Mouse (Mus musculus) naive thymus-derived CD4-positive, alpha-beta T cell, adult 2 months (primary cell): ENCODE measurements around the gene Lmo4.

Experiments used
- DNase-seq: peaks from one replicate; pipeline ENCODE4 v3.0.0-alpha.2; 2011; ENCODE audit warnings: low read depth

The Lmo4 gene

DNA sequence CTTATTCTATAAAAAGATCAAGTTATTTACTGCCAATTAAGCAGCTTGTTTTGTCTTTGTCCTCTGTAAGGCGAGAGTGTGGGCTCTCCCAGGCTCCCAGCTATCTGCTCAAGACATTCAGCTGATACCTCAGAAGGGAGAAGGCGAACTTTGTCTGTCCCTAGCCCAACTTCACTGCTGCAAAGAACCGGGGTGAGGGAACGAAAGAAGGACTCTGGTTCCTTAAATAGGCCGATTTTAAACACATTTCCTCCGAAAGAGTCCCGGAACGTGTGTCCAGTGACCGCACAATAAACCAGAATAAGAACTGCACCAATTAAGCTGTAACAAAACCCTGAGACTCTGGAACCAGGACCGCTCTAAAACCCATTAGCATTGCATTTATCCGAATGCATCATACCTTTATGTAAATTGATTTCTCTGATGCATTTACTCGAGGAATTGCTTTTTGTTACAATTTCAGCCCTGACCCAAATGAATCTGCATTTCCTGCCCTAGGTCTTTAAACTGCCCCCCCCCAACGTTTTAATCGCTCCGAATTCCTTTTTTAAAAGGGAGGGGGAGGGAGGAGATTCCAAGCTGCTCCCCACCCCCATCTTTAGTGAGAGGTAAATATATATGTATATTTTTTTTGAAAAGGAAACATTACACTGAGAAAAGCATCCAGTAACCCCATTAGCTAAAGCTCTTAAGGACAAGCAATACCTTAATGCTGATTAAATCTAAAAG is 1.6 kb downstream of the Lmo4 start:
- peak; percentile 39 for DNase-seq

- DNase-seq: peak; percentile 50
Measured at GRCm38 (mm10) chr3:144202574-144203258, 2.3 kb downstream of the Lmo4 start.

- DNase-seq: peak; percentile 74
Measured at GRCm38 (mm10) chr3:144201794-144202573, 3.0 kb downstream of the Lmo4 start.

DNA sequence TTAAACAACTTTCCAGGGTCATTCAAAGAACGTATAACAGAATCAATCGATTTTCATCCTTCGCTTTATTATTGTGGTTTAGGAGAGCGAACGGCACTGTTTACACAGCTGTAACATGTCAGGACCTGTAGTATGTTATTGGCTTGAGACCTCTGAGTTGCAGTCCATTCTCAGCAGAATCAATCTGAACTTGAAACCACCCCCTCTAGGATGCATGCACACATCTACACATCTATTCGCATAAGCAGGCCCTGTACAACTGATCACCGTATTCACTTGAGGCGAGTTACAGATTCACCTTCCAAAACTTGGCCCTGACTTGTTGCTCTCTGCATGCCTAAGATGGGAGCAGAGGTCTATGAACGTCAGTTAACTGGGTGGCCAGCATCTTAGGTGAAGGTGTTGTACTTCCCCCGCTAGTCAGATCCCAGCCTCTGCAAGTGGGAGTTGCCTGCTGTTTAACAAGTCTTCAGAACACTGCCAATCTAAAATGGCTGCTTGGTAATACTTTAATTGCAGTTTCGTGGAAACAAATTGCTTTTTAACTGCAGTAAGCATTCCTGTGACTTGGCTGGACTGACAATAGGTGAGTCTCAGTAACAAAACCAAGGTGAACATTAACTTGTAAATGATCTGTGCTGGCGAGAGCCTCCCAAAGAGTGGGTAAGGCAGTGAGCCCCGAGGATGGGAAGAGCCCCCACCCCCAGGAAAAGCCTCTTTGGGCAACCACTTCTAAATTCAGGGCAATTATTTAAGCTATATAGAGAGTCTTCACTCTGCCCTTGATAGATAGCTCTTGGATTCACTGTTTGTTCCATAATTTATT is 19.5 kb downstream of the Lmo4 start:
- DNase-seq: no peak

- DNase-seq: no peak
Measured at GRCm38 (mm10) chr3:144184918-144185317, 20.1 kb downstream of the Lmo4 start.

GRCm38 (mm10) chr3:144182229-144182628 is 22.8 kb downstream of the Lmo4 start:
- peak; percentile 15 for DNase-seq

DNA sequence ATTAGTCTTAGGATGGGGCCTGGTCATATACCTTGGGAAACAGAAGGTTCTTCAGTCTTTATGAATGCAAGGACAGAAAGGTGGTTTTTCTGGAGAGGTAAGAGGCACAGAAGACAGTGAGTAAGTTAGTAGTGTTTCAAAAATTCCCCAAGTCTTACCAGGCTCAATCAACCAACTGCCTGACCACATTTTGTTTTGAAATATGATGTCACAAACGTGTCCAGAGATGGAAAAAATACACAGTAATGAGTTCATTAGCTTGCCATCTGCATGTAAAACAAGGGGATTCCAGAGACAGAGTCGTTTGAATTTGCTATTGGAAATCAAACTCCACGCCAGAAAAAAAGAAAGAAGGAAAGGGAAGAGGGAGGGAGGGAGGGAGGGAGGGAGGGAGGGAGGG is 26.1 kb downstream of the Lmo4 start:
- no peak for DNase-seq

DNA sequence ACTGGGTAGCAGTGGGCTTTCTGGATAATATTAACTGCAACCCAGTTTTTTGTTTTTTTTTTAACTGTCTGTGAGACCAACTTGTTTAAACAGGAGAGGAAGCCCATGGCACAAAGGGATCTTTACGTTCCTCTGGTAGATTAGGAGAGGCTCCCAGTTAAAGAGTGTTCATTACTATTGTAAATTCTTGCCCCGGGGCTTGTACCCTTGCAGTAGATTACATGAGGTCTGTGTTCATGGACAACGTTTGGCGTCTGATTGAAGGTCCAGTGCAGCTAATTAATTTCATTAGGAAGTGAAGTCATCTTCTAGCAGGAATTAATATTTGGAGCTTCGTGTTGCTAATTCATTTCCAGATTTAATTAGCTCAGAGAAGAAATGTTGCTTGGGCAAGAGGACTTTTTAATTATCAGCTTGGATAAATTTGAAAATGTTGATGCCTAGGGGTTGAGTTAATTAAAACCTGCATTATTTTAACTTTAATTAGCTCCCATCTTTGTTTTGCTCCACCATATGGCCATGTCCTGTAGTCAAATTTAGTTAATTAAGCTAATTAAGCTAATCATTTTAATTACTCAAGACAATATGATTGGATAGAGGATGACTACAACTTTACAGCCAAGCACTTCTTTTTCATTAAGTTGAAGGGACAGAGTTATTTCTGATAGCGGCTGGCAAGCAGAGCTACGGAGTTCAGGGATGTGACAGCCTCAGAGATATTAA is 31.0 kb downstream of the Lmo4 start:
- no peak for DNase-seq

GRCm38 (mm10) chr3:144173138-144173537 is 31.9 kb downstream of the Lmo4 start:
- DNase-seq: no peak

- no peak for DNase-seq
Measured at GRCm38 (mm10) chr3:144171749-144172148, 33.3 kb downstream of the Lmo4 start.

- no peak for DNase-seq
Measured at GRCm38 (mm10) chr3:144170539-144170938, 34.5 kb downstream of the Lmo4 start.

- DNase-seq: no peak
Measured at GRCm38 (mm10) chr3:144166439-144167155, 38.4 kb downstream of the Lmo4 start.

- DNase-seq: no peak
Measured at GRCm38 (mm10) chr3:144165439-144165838, 39.6 kb downstream of the Lmo4 start.

GRCm38 (mm10) chr3:144164665-144165385 is 40.2 kb downstream of the Lmo4 start:
- DNase-seq: no peak

- DNase-seq: no peak
Measured at GRCm38 (mm10) chr3:144163718-144164117, 41.3 kb downstream of the Lmo4 start.

DNA sequence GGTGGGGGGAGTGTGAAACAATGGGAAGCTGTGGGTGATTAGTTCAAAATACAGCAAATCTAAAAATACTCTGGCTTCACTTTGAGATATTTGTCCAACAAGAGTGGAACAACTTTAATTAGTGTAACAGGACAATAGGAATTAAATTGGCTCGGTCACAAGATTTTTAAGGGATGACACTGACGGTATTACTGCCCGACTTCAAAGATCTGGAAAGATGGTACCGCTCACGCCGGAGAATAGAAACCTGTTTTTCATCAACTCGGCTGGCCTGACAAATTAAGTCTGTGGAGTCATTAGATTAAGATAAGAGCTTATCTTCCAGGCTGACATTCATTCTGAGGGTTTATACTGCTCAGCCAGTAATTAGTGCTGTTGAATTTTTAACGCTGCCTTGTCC is 42.9 kb downstream of the Lmo4 start:
- no peak for DNase-seq

GRCm38 (mm10) chr3:144161261-144161660 is 43.8 kb downstream of the Lmo4 start:
- DNase-seq: no peak

GRCm38 (mm10) chr3:144155746-144156145 is 49.3 kb downstream of the Lmo4 start:
- DNase-seq: peak; percentile 49

GRCm38 (mm10) chr3:144153395-144153794 is 51.6 kb downstream of the Lmo4 start:
- DNase-seq: no peak

GRCm38 (mm10) chr3:144151001-144151400 is 54.0 kb downstream of the Lmo4 start:
- no peak for DNase-seq
